Mouse (Mus musculus): ENCODE measurements around the gene Creb3l4. TPM values are rescaled to one million over a fixed set of nuclear protein-coding genes. Genes with fewer than 3 reads are reported as not detected.

Gene Creb3l4
- polyA plus RNA-seq, 2 experiments from 2014 or later, result 0.20 TPM; not detected in 1

GRCm38 (mm10) chr3:90224331-90224730 lies 19.0 kb downstream of the Creb3l4 start:
- ATAC-seq, result no peak

- no peak for ATAC-seq
Observed at GRCm38 (mm10) chr3:90222941-90223340, 20.4 kb downstream of the Creb3l4 start.

GRCm38 (mm10) chr3:90222455-90222854 lies 20.9 kb downstream of the Creb3l4 start:
- ATAC-seq, result no peak

- ATAC-seq, result no peak
Observed at GRCm38 (mm10) chr3:90221123-90221522, 22.2 kb downstream of the Creb3l4 start.

- no peak for ATAC-seq
Observed at GRCm38 (mm10) chr3:90220531-90220951, 22.8 kb downstream of the Creb3l4 start.

GRCm38 (mm10) chr3:90220088-90220487 lies 23.2 kb downstream of the Creb3l4 start:
- ATAC-seq, result peak; percentile 79

- no peak for ATAC-seq
Observed at GRCm38 (mm10) chr3:90215825-90216380, 27.4 kb downstream of the Creb3l4 start.

GRCm38 (mm10) chr3:90213956-90214684 lies 29.2 kb downstream of the Creb3l4 start:
- ATAC-seq, result no peak

- peak; percentile 97 for ATAC-seq
Observed at GRCm38 (mm10) chr3:90213377-90213866, 29.9 kb downstream of the Creb3l4 start, which contains the start of the genes Rps27 and Rab13. Gene Rps27, minus strand, starts transcription at chr3:90213651. Gene Rab13, plus strand, starts transcription at chr3:90213695.

GRCm38 (mm10) chr3:90212723-90213122 lies 30.6 kb downstream of the Creb3l4 start:
- no peak for ATAC-seq

GRCm38 (mm10) chr3:90211475-90212398 lies 31.6 kb downstream of the Creb3l4 start:
- no peak for ATAC-seq

- ATAC-seq, result no peak
Observed at GRCm38 (mm10) chr3:90209908-90210566, 33.3 kb downstream of the Creb3l4 start.

GRCm38 (mm10) chr3:90208662-90209061 lies 34.6 kb downstream of the Creb3l4 start:
- no peak for ATAC-seq

GRCm38 (mm10) chr3:90204582-90204981 lies 38.7 kb downstream of the Creb3l4 start:
- ATAC-seq, result no peak

GRCm38 (mm10) chr3:90203619-90204018 lies 39.7 kb downstream of the Creb3l4 start:
- no peak for ATAC-seq

- no peak for ATAC-seq
Observed at GRCm38 (mm10) chr3:90202884-90203283, 40.4 kb downstream of the Creb3l4 start.

GRCm38 (mm10) chr3:90197548-90197947 lies 45.8 kb downstream of the Creb3l4 start:
- ATAC-seq, result no peak

GRCm38 (mm10) chr3:90195644-90196043 lies 47.7 kb downstream of the Creb3l4 start:
- no peak for ATAC-seq

GRCm38 (mm10) chr3:90194759-90195158 lies 48.6 kb downstream of the Creb3l4 start:
- no peak for ATAC-seq

- no peak for ATAC-seq
Observed at GRCm38 (mm10) chr3:90190859-90191510, 52.3 kb downstream of the Creb3l4 start.
